Mouse (Mus musculus) mouse embryonic stem cell (cell line): ENCODE measurements around the gene Scin.

Source experiments
- in situ Hi-C, 2 experiments: fragments of 300-500 bp; cut with MboI; formaldehyde crosslinking; loops; 1 replicate in 1 of 2; 3 replicates in 1 of 2; pipeline ENCODE4 v1.14.3; 2019 to 2020; ENCODE audit warnings: low sequenced_read_pairs in 2 of 2, low pct_unique_long_range_greater_than_20kb in 1 of 2, mixed read lengths in 1 of 2; ENCODE audit not compliant: unreplicated experiment in 1 of 2

Scin gene

DNA sequence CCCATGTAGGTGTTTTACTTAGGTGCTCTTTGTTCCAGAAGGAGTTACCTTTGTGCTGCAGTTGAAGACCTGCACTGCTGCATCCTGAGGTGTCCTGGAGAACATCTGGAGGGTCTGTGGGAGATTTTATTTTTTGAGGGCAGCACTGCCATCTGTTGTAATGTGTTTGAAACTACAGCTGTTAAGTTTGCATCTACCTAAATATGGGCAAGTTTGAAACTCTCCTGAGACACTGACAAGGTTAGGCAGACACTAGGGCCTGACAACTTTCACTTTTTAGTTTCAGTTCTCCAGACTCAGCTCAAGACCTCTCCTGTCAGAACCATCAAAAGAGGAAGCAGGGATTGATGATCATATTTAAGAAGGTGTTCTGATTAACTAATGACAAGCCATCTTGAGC lies 94.0 kb downstream of the Scin start:
- in situ Hi-C loops = loop anchor here (10.0 to 25.0 kb wide), 3 partner anchors 378 to 528 kb away; no protein-coding TSS in a partner anchor

GRCm38 (mm10) chr12:40037876-40038463 lies 96.1 kb downstream of the Scin start, which contains the start of gene Arl4a:
Gene Arl4a, minus strand, starts transcription at chr12:40038025.
- in situ Hi-C loops = loop anchor here (10.0 to 25.0 kb wide), 3 partner anchors 153 to 526 kb away; no protein-coding TSS in a partner anchor

DNA sequence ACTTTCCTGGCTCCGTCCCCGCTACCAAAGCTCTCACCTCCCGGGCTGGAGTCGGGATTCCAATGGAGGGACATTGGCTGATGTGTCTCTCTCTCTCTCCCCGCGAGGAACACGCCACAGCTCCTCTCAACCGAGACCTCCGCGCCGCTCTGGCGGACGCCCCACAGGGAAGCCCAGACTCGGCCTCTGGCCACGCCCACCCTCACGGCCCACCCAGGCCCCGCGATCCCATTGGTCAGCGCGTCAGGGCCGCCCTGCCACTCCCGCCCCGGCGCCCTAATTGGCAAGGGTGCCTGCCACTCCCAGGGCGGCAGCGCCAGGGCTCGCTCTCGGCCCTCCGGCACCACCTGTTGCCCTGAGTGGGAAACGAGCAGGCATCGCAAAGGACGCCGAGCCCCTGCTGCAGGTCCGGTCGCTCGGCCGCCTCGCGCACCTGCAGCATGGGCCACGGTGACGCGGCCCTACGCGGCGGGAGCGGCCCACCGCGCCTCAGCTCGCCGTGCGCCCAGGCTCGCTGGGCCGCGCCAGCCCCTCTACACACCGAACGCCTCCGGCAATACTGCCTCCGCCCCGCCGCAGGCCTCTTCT lies 96.7 kb downstream of the Scin start:
- in situ Hi-C loops = loop anchor here (10.0 to 25.0 kb wide), 3 partner anchors 153 to 525 kb away; no protein-coding TSS in a partner anchor

DNA sequence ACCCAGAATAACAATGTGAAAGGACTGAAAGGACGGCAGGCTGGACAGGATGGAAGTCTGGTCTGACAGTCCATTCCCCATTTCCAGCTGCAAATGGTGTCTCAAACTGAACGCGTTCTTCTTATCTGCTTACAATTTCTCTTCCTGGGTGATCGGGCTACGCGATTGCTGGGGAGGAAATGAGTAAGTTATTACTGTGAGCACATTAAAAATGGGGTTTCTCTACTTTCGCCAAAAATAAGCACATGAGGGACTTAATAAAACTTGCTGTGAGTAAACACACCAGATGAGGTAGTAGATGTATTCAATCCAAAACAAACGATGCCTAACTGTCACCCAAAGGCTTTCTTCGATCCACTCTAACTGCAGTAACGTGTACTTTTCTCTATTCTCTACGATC lies 97.4 kb downstream of the Scin start:
- in situ Hi-C loops = loop anchor here (10.0 to 25.0 kb wide), 3 partner anchors 152 to 524 kb away; no protein-coding TSS in a partner anchor

DNA sequence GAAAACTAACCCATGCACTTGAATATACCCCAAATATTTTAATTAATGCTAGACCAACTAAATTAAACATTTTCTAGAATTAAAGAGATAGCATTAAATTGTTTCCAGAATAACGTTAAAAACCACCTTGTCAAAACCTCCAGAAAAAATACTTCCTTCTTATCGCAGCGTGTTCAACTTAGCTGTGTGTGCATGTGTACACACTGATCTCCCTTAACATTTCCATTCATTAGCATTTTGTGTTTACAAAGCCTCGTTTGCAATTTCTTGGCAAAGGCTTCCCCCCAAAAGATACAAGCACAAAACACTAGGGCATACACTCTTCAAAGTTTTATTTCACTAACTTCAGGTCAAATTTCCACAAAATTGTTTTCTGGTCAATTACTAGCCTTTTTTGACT lies 98.5 kb downstream of the Scin start:
- in situ Hi-C loops = loop anchor here (10.0 to 25.0 kb wide), 3 partner anchors 151 to 523 kb away; no protein-coding TSS in a partner anchor

DNA sequence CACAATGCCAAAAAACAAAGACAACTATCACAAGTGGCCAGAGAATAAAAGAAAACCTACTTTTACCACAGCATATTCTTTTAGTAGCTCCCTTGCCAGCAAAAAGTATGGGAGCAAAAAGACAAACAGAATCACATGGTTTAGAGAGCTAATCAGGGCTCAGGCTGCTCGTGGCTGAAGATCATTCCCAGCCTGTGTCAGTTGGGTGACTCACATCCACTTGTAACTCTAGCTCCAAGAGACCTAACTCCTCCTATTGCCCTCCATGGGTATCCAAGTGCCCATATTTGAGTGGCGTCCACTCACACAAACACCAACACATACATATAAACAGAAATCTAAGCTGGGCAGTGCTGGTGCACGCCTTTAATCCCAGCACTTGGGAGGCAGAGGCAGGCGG lies 104.8 kb downstream of the Scin start:
- in situ Hi-C loops = loop anchor here (25.0 kb wide), 2 partner anchors 367 to 517 kb away; no protein-coding TSS in a partner anchor

DNA sequence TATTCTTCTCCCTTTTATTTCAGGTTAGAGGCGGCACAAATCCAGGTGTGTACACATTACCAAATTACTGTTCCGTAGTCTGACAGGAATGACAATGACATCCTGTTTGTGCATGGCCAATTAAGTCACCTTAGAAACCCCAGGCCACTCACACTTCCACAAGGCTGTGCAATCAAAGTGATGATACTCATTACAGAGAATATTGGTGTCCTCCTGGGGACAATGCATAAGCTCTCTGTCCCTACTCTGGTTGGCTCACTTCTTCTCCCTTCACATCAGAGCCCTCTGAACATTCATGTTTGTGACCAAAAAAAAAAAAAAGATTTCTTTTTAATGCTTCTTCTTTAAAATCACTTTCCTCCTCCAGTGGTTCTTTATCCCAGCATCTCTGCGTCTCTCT lies 106.2 kb downstream of the Scin start:
- in situ Hi-C loops = loop anchor here (25.0 kb wide), 2 partner anchors 366 to 516 kb away; no protein-coding TSS in a partner anchor

DNA sequence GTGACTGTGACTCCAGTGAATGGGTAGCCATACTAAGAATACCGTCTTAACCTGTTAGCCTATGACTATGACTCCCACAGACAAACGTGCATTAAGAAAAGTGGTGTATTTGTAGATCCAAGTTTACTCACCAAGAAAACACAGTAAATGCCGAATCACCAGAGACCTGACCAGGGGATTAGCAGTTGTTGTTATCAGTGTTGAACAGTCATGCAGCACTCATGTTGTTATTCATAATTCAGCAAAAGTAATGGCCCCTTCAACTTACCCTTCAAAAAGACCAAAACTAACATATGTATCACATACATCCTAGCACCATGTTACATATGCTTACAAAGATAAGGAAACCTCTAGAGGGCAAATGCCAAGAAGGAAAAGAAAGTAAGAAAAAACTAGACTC lies 106.6 kb downstream of the Scin start:
- in situ Hi-C loops = loop anchor here (25.0 kb wide), 2 partner anchors 365 to 515 kb away; no protein-coding TSS in a partner anchor

DNA sequence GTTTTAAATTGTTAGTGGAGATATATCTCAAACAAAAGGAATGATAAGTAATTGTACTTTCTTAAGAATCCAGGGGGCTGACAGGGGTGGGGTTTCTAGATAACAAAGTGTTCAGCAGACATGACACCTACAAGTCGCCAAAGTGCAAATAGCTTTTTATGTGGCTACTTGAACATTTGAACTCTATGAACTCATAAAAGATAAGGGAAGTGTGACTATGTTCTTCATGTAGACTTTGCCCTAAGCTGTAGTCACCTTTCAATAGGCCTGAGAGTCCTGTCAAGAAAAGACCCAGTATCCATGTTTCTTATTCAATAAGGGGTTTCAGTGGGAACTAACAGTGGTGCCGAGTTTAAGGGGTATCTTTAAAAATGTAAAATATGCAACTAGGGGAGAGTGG lies 110.1 kb downstream of the Scin start:
- in situ Hi-C loops = no loop called here

DNA sequence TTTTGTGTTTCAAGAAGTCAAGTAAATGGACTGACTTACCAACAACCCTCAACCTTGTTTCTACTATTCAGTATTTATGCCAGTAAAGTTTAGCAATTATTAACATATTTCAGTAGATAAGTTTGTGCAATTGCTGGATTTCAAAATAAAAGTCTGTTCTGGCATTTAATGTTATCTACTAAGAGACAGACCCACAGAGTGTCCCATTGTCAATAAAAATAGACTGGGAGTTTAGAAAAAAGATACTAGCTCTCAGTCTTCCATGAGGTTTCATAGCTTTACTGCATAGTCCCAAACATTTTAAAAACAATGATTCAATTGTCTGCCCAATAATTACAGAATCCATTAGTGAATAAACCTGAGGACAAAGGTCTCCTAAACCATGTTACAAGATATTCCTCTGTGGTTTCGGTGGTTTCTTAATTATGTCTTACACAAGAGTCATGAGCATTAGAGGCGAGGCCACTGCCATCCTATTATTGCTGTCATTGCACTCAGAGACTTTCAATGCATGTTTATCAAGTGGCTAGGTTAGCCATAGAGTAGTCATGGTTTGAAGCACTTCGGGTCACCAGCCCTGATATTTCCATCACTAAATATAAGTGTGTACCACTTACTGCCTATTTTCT lies 110.9 kb downstream of the Scin start:
- in situ Hi-C loops = no loop called here

DNA sequence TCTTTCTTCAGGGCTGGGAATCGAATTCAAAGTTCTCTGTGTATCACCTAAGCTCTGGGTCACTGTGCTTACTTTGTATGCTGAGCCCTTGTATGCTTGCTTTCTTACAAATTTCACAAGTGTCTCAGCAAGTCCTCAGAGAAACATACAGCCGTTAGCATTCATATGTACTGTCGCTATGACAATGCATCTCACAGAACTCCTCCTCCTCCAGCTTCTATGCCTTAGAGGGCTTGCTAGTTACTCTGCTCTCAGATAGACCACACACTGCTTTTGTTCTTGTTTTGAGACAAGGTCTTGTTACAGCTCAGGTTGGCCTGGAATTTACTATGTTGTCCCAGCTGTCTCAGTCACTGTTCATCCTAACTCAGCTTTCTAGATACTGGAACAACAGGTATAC lies 111.7 kb downstream of the Scin start:
- in situ Hi-C loops = no loop called here

DNA sequence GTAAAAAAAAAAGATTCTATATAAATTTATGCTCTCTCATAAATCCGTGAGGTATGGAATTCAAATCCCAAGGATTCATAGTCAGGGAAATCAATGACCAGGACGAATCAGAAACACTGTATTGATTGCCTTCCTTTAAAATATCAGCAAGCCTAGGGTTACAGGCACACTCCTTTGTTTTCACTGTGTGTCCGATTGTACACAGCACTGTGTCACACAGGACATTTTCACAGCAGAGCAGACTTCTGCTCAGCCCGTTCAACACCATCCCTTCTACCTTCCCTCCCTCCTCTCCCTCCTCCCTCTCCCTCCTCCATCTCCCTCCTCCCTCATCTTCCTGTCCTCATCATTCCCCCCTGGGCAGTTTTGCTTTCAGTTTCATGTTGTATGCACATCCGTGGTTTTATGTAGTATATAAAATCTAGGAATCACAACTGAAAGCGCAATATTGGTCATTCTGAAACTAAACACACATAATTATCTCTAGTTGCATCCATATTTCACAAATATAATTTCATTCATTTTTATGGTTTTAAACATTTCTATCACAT lies 116.0 kb downstream of the Scin start:
- in situ Hi-C loops = no loop called here

DNA sequence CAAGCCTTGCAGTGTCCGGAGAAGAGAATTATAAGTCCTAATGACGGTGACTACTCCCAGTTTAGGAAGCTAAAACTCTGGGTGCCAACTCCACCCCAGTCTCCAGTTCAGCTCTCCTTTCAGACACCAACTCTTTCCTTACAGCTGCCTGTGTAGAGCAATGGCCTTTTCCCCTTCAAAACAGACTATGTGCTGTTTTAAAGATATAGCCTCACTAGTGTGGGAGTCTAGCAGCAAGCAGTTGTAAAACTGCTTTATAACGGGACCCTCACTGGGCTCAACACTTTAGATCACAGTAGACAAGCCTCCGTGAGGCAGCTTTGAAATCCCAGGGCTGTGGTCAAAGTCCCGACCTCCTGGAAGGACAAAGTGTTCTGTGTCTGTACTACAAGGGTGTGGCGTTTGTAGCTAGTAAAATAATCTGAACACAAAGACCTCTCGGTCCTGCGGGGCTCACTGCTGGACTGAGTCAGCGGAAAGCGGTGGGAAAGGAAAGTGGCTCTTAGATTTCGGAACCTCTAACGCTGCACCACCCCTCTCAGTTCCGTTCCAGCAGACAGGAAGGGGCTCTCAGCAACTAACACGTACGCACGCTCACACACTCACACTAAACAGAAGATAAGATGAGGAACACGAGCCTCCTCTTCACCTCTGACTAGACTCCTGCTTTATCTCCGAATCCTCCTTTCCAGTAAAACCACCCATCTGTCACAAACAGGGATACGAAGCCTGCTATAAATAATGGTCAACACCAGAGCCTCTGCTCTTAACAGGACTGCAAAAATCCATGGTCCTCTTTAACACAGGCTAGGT lies 117.2 kb downstream of the Scin start:
- in situ Hi-C loops = no loop called here

GRCm38 (mm10) chr12:40016068-40016467 lies 118.0 kb downstream of the Scin start:
- in situ Hi-C loops = no loop called here

GRCm38 (mm10) chr12:40009866-40010265 lies 124.2 kb downstream of the Scin start:
- in situ Hi-C loops = no loop called here
